Mouse (Mus musculus): ENCODE data around the gene Dnajc7.

- TF ChIP-seq POLR2A (IDR thresholded peaks at IDR 0.05; ENCODE audit: borderline replicate concordance, extremely low read depth, insufficient read depth, insufficient read length, poor library complexity, severe bottlenecking) (no peak), CTCF (IDR thresholded peaks at IDR 0.05; ENCODE audit: borderline replicate concordance, extremely low read depth, insufficient read depth, insufficient read length) (no peak)
Measured at GRCm38 (mm10) chr11:100609355-100609996, 10.5 kb downstream of the Dnajc7 start.

Measured in brain, embryonic 14.5 days (tissue).